Mouse (Mus musculus) T-helper 2 cell (primary cell): ENCODE data around the gene Ccdc180.

Source experiments
- in situ Hi-C: fragments of 300-600 bp; cut with MboI, MseI; formaldehyde crosslinking; loops from one replicate; pipeline ENCODE4 v1.15.1; 2025; ENCODE audit warnings: high pct_unique_total_duplicates

Ccdc180 gene

GRCm38 (mm10) chr4:45909924-45910323, 19.8 kb downstream of the Ccdc180 start:
- in situ Hi-C loops = no loop called here

DNA sequence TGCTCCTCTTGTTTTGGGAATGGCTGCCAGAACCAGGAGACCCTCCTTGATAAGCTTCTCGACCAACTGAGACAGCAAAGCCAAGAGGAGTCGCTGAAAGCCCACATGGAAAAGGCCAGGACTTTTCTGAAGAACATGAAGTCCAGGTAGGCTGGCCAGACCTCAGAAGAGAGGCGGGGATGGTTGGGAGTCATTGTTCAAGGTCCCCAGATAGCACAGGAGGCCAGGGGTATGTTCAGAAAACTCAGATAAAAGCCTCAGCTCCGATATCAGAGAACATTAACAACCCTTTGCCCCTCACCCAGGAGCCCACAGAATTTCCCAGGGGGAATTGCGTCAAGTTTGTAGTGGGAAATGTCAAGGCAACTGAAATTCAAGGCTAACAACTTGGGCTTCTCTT, 21.2 kb downstream of the Ccdc180 start:
- in situ Hi-C loops = no loop called here

GRCm38 (mm10) chr4:45911876-45912275, 21.8 kb downstream of the Ccdc180 start:
- in situ Hi-C loops = no loop called here

- in situ Hi-C loops = no loop called here
Measured at GRCm38 (mm10) chr4:45917091-45917490, 27.0 kb downstream of the Ccdc180 start.

GRCm38 (mm10) chr4:45921663-45922435, 31.7 kb downstream of the Ccdc180 start:
- in situ Hi-C loops = no loop called here

DNA sequence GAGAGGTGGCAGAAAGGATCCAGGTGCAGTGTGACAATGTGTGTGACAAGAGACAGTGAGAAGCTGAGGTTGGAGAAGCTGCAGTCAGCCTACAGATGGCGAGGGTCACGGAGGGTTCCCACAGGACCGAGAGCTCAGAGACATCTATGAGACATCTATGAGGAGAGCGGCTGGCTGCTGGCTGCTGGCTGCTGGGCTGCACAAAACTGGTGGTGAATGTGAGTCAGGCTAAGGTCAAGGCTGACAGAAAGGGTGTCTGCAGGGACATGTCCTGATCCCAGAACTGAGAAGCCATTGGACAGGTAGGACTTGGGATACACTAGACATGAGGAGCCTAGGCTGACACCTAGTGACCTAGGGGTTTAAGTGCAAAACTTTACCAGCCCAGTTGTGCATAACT, 33.9 kb downstream of the Ccdc180 start:
- in situ Hi-C loops = no loop called here

DNA sequence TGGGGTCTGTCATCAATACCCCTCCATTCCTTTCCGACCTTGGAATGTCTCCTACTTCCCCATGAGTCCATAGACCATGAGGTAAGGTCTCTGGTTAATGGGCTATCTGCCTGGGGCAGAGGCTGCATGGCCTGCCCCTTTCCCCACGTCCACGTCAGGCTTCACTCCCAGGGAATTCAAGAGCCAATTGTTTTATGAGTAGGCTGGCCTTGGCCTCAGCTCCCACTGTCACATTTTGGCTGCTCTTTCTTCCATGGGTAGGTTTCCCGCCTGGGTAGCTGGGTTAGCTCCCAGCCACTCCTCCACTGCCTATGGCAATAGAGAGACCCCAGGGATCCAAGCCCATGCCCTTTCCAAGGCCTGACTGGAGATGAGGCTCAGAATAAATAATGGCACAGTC, 38.5 kb downstream of the Ccdc180 start:
- in situ Hi-C loops = no loop called here

GRCm38 (mm10) chr4:45941628-45942044, 51.5 kb downstream of the Ccdc180 start:
- in situ Hi-C loops = no loop called here

GRCm38 (mm10) chr4:45947729-45948128, 57.6 kb downstream of the Ccdc180 start:
- in situ Hi-C loops = loop anchor here (5.0 kb wide), 1 partner anchor 180 kb away; no protein-coding TSS in a partner anchor

DNA sequence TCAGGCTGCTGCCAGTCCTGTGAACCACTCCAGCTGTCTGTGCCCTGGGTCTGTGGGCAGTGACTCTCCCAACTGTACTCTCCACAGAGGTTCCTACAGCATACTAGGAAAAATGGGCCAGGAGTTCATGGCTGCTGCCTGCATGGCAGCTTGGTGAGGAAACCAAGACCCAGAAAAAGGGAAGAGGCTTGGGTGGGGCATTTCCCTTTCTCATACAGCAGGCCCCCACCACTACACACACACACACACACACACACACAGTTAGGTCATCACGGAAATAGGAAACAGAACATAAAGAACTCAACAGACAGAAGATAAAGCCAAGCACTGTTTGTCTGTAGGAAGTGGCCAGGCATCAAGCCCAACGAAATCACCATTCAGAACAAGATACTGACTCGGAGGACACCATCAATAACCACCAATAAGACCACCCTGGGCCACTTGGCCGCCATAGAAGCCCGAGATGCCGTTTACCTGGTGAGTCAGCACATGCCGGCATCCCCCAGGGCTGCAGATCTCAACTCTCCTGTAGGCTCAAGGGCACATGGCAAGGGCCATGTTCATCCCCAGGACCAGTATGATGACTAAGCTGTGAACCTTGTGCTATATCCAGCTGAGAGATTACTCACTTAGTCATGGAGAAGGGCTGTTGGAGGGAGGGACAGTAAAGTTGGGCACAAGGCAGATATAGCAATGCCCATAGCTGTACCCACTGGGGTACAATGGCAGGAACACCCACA, 59.2 kb downstream of the Ccdc180 start:
- in situ Hi-C loops = loop anchor here (5.0 kb wide), 1 partner anchor 178 kb away; no protein-coding TSS in a partner anchor

DNA sequence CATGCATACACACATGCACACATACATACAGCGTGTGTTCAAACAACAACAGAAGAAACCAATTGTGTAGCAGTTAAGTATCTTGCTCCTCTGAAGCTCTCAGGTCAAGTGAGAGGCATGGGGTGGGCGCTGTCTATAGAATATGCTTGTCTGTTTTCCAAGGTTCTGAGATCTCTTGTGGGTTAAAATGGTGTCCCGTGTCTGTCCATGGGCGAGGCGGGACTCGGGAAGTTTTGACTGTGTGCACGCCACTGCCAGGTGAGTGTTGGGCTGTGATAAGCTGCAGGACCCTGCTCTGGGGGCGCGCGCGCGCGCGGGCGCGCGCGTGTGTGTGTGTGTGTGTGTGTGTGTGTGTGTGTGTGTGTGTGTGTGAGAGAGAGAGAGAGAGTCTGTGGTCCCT, 61.7 kb downstream of the Ccdc180 start:
- in situ Hi-C loops = loop anchor here (10.0 kb wide), 1 partner anchor 1973 kb away; no protein-coding TSS in a partner anchor

- in situ Hi-C loops = loop anchor here (10.0 kb wide), 1 partner anchor 1972 kb away; no protein-coding TSS in a partner anchor
Measured at GRCm38 (mm10) chr4:45953025-45953919, 63.2 kb downstream of the Ccdc180 start.

- in situ Hi-C loops = loop anchor here (10.0 kb wide), 1 partner anchor 1970 kb away; no protein-coding TSS in a partner anchor
Measured at GRCm38 (mm10) chr4:45955235-45955634, 65.1 kb downstream of the Ccdc180 start.

- in situ Hi-C loops = loop anchor here (10.0 kb wide), 1 partner anchor 1969 kb away; no protein-coding TSS in a partner anchor
Measured at GRCm38 (mm10) chr4:45956131-45956530, 66.0 kb downstream of the Ccdc180 start.

GRCm38 (mm10) chr4:45956706-45957105, 66.6 kb downstream of the Ccdc180 start:
- in situ Hi-C loops = loop anchor here (10.0 kb wide), 1 partner anchor 1968 kb away; no protein-coding TSS in a partner anchor

GRCm38 (mm10) chr4:45964771-45965439, 74.8 kb downstream of the Ccdc180 start, which contains the start of gene Tdrd7:
Tdrd7 (plus strand) TSS chr4:45965334.
- in situ Hi-C loops = no loop called here

- in situ Hi-C loops = no loop called here
Measured at GRCm38 (mm10) chr4:45965737-45966447, 75.8 kb downstream of the Ccdc180 start.

DNA sequence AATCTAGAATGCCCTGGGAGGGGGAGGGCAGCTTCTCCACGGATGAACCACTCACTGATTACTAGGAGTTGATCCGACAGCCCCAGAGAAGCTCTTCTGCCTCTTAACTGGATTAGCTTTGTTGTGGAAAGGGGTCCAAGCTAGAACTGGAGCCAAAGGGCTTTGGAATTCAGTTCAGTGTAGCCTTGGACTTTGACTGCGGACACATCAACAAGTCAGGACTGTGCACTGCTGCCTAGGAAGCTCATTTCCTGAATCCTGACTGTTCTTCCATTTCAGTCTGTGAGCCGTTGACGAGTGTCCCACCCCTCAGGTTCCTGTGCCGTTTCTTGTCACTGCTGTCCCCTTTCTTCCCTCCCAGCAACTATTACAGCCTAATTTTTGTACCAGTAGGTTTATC, 76.6 kb downstream of the Ccdc180 start:
- in situ Hi-C loops = no loop called here

DNA sequence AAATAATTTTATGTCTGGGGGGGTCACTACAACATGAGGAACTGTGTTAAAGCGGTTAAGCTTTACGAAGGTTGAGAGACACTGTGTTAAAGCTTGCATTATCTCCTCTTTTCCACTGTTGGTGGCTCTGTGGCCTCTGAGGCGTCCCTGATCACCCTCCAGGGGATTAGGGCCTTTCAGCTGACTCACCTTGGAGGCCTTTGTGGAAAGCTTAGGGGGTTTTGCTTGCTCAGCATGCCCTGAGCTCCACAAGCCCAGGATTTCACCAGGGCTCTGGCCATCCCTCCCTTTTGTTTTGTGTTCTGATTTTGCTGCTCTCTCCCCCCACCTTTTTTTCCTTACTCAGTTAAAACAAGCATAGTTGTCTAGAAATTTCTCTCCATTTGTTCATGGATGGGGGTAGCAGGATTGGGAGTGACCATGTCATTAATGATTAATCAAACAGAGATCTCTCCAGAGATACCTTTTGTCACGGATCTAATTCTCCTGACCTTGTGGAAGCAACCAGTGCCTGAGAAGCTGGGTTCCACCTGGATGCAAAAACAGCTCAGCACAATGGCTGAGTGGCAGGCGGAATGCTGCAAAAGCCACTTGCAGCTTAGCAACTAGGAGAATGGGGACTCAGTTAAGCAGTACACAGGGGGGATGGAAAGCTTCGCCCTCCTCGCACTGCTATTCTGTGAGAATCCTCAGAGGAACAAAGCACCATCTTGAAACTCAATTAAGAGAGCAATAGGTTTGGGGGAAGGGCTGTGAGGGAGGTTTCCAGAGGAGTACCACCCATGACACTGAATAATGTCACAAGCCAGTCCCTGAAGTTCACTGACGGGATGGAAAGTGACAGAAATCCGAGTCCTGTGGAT, 77.6 kb downstream of the Ccdc180 start:
- in situ Hi-C loops = no loop called here
